Mouse (Mus musculus) stomach, postnatal 0 days (tissue): Measurements from ENCODE around the gene Fabp6.

Experiments
- CTCF ChIP-seq: IDR thresholded peaks from 2 replicates; pipeline ENCODE4 v1.5.1; 2016; ENCODE audit warnings: antibody characterized with exemption, low read depth, mild to moderate bottlenecking, moderate library complexity
- EP300 ChIP-seq: optimal IDR thresholded peaks from 2 replicates; pipeline ENCODE3; 2016; ENCODE audit warnings: antibody characterized with exemption

DNA sequence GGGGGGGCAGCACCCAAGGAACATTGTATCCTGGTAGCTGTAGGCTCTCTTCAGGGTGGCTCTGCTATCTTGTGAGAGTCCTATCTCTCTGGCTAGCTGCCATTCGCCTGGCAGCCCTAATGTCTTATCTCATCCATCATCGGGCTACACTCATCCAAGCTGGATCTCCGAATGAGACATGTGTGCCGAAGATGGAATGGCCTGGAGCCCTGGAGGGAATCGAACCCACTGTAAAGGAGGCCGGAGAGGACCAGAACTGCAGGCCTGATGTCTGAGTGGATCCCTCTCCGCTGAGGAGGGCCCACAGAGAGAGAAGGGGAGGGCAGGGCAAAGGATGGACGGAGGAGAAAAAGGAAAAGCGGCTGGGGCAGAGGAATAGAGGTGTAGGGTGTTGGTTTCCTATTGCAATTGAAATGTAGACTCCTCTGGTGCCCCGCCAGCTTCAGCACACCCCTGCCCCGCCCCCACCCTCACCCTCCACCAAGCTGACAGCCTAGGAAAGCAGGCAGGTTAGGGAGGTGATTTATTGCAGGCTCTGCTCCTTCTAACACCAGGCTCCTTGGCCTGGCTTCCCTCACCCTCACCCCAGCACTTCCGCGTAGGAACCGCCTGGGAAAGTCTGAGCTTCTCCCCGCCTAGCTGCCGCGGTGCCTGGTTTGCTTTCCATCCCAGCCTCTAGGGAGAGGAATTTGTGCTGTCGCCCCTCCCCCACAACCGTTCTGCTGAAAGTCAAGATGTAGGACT, 32.5 kb upstream of the Fabp6 start:
- peak; percentile 52 for TF ChIP-seq CTCF
- TF ChIP-seq EP300: no peak
